Mouse (Mus musculus): ENCODE measurements at regions not wholly inside any gene's neighbourhood (a gene's known extent, or its start where the extent isn't known, plus 50 kb on each side); places are given as distances from the start of the nearest gene placed in this dataset.

GRCm38 (mm10) chr2:61493918-61494712 is 84.3 kb upstream of the Tank start:
- no peak for TF ChIP-seq POLR2A (IDR thresholded peaks at IDR 0.05; ENCODE audit: low read depth, low read length)
- TF ChIP-seq CTCF (IDR thresholded peaks at IDR 0.05; ENCODE audit: extremely low read depth, insufficient read depth, insufficient read length, insufficient replicate concordance), result peak; percentile 46; the same call in 1 of the 2 replicates
